In the genomic region with DNA sequence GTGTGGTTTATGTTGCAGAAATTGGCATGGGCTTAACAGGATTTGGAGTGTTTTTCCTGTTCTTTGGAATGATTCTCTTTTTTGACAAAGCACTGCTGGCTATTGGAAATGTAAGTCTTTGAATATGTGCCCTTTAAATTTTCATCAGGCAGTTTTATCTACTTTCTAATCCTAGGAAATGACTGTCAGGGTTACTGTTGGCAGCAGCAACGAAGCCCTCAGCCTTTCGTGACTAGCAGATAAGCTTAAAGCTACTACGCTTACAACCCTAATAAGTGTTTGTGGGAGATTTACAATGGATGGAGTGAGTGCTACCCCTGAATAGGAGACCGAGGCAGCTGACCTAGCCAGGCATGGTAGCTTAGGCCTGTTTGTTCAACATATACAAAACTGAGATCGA, we compare ENCODE assay signal across 21 mouse cellular contexts. TPM values are rescaled to one million over a fixed set of nuclear protein-coding genes. Genes with fewer than 3 reads are reported as not detected.
DNase-seq lines count a peak whose midpoint lies in the region; ATAC-seq and TF ChIP-seq lines count a peak whose summit lies in the region.
"Had no signal": no experiment of that assay in that cellular context is flagged by ENCODE, and none has a peak within 500 bp of the region (broad histone marks: within the 10 kb centered on the region; RNA-seq: fewer than 3 reads in every experiment).

No protein-coding gene starts in this region.

- ATAC-seq in heart, embryonic 13.5 days (ENCODE audit: extremely low read depth, insufficient number of reproducible peaks, low FRiP score, low TSS enrichment) = no peak
- peak; percentile 47 for ATAC-seq in megakaryocyte progenitor cell, adult 5-6 weeks (replicated peaks; ENCODE audit: poor library complexity)
- no peak for ATAC-seq in forebrain, embryonic 11.5 days (replicated peaks; ENCODE audit: low FRiP score)
- ATAC-seq: activated CD4-positive, CD25-positive, alpha-beta regulatory T cell, adult 4 months; forebrain, embryonic 14.5 days; forebrain, embryonic 16.5 days; Patski had no signal

- TF ChIP-seq POLR2A in MEL (IDR thresholded peaks at IDR 0.05; ENCODE audit: control insufficient read depth in 1 of 2, insufficient read depth in 1 of 2, low read depth in 1 of 2, low read length in 2 of 2, poor library complexity in 1 of 2) = no peak

- H3K79me2 ChIP-seq in MEL (ENCODE audit: control insufficient read depth, insufficient read depth, low read length, poor library complexity) = peaks cover 49% of the 10 kb centered on the region

- WGBS in heart, embryonic 13.5 days = 56% methylated on average over 5 of the region's 5 CpGs
- 90% methylated on average over 5 of the region's 5 CpGs for WGBS in forebrain, embryonic 11.5 days

- TF ChIP-seq EP300 in MEL (IDR thresholded peaks at IDR 0.05; ENCODE audit: low read depth in 1 of 2, low read length in 2 of 2) = peak; percentile 57 to 69

- H3K4me3 ChIP-seq in heart, embryonic 13.5 days = no peak overlapping the region
- H3K4me3 ChIP-seq in MEL (ENCODE audit: control insufficient read depth in 1 of 2, insufficient read depth in 1 of 2, low read depth in 2 of 2, low read length in 2 of 2) = no peak overlapping the region
- no peak overlapping the region for H3K4me3 ChIP-seq in forebrain, embryonic 11.5 days (ENCODE audit: low read depth, low read length)
- H3K4me3 ChIP-seq: embryonic facial prominence, embryonic 10.5 days; embryonic facial prominence, embryonic 12.5 days; forebrain, embryonic 12.5 days had no signal

- H3K27ac ChIP-seq in heart, embryonic 13.5 days (replicated peaks) = no peak overlapping the region
- no peak overlapping the region for H3K27ac ChIP-seq in MEL (ENCODE audit: control insufficient read depth, low read depth, low read length)
- H3K27ac ChIP-seq in forebrain, embryonic 11.5 days (ENCODE audit: low read depth, low read length) = no peak overlapping the region
- H3K27ac ChIP-seq: embryonic facial prominence, embryonic 10.5 days; embryonic facial prominence, embryonic 12.5 days; forebrain, embryonic 12.5 days had no signal

- H3K4me1 ChIP-seq in heart, embryonic 13.5 days = peaks cover 30% of the 10 kb centered on the region
- peaks cover 15 to 22% of the 10 kb centered on the region in 2 experiments for H3K4me1 ChIP-seq in MEL (ENCODE audit: control insufficient read depth in 1 of 2, insufficient read depth in 2 of 2, low read length in 2 of 2)
- H3K4me1 ChIP-seq in forebrain, embryonic 11.5 days (replicated peaks; ENCODE audit: control insufficient read depth, insufficient read depth, low read length) = no peaks in the 10 kb centered on the region

- H3K4me2 ChIP-seq in heart, embryonic 13.5 days = no peak overlapping the region
- H3K4me2 ChIP-seq in forebrain, embryonic 11.5 days (ENCODE audit: low read depth, low read length, severe bottlenecking) = no peak overlapping the region
- H3K4me2 ChIP-seq: embryonic facial prominence, embryonic 12.5 days; forebrain, embryonic 12.5 days had no signal

- TF ChIP-seq RAD21 in MEL (IDR thresholded peaks at IDR 0.05; ENCODE audit: low read depth, low read length) = no peak

- no peak for DNase-seq in heart, adult 11 months
- peak; percentile 47 for DNase-seq in MEL (ENCODE audit: low read depth, low spot score)
- no peak for DNase-seq in forebrain, embryonic 11.5 days (ENCODE audit: low spot score)
- DNase-seq in kidney, postnatal 25 days = no peak
- DNase-seq: adrenal gland, adult 8-10 months; adrenal gland, postnatal 14 days; adrenal gland, postnatal 36 days; cerebellum, adult 11-12 months; cerebellum, adult 2 months; cerebellum, adult 9-10 months; cerebellum, postnatal 10 days; cerebellum, postnatal 25 days had no signal

- H3K9ac ChIP-seq in heart, embryonic 13.5 days = 0 out of 2 replicates have a peak overlapping the region, but pooled peaks have one; percentile 10
- H3K9ac ChIP-seq in MEL (ENCODE audit: control insufficient read depth, low read depth, low read length, poor library complexity, severe bottlenecking) = no peak overlapping the region
- H3K9ac ChIP-seq in forebrain, embryonic 11.5 days (ENCODE audit: low read length) = no peak overlapping the region
- H3K9ac ChIP-seq: embryonic facial prominence, embryonic 12.5 days; forebrain, embryonic 12.5 days had no signal

- no peaks in the 10 kb centered on the region for H3K9me3 ChIP-seq in heart, embryonic 13.5 days
- H3K9me3 ChIP-seq in MEL (replicated peaks; ENCODE audit: insufficient read depth, low read length) = no peaks in the 10 kb centered on the region
- no peaks in the 10 kb centered on the region for H3K9me3 ChIP-seq in forebrain, embryonic 11.5 days (ENCODE audit: control insufficient read depth, low read length)
- H3K9me3 ChIP-seq: embryonic facial prominence, embryonic 10.5 days; embryonic facial prominence, embryonic 12.5 days; forebrain, embryonic 12.5 days had no signal

- no peak for TF ChIP-seq CTCF in MEL (IDR thresholded peaks at IDR 0.05 in 2 of 3, conservative IDR thresholded peaks at IDR 0.05 in 1 of 3; ENCODE audit: control insufficient read depth in 1 of 3, insufficient read depth in 1 of 3, low read depth in 2 of 3, low read length in 3 of 3, poor library complexity in 1 of 3, severe bottlenecking in 1 of 3)

- peaks cover 44% of the 10 kb centered on the region for H3K36me3 ChIP-seq in heart, embryonic 13.5 days
- H3K36me3 ChIP-seq in MEL (ENCODE audit: control insufficient read depth in 1 of 2, insufficient read depth in 2 of 2, low read length in 2 of 2) = peaks cover 13 to 29% of the 10 kb centered on the region in 2 experiments
- no peaks in the 10 kb centered on the region; the same call in 1 of the 2 replicates for H3K36me3 ChIP-seq in forebrain, embryonic 11.5 days (ENCODE audit: control insufficient read depth, insufficient read depth, low read length)

- no peaks in the 10 kb centered on the region for H3K27me3 ChIP-seq in heart, embryonic 13.5 days (replicated peaks)
- no peaks in the 10 kb centered on the region for H3K27me3 ChIP-seq in MEL (ENCODE audit: control insufficient read depth in 1 of 2, insufficient read depth in 2 of 2, low read length in 2 of 2)
- no peaks in the 10 kb centered on the region for H3K27me3 ChIP-seq in forebrain, embryonic 11.5 days (ENCODE audit: control insufficient read depth, insufficient read depth, low read length)
- H3K27me3 ChIP-seq: embryonic facial prominence, embryonic 12.5 days; forebrain, embryonic 12.5 days; Patski had no signal

TF ChIP-seq in MEL, 35 proteins besides CTCF, POLR2A, EP300 and RAD21 (continues in another document):
- TF ChIP-seq SIN3A (IDR thresholded peaks at IDR 0.05; ENCODE audit: low read length) (peak; percentile 87), JUND (IDR thresholded peaks at IDR 0.05; ENCODE audit: low read depth, low read length) (no peak), USF2 (IDR thresholded peaks at IDR 0.05; ENCODE audit: borderline replicate concordance in 1 of 2, insufficient read depth in 1 of 2, low read depth in 1 of 2, low read length in 2 of 2) (no peak), TAL1 (IDR thresholded peaks at IDR 0.05; ENCODE audit: low read length) (no peak), UBTF (IDR thresholded peaks at IDR 0.05; ENCODE audit: borderline replicate concordance, insufficient read depth, low read depth, low read length) (no peak), CHD2 (IDR thresholded peaks at IDR 0.05; ENCODE audit: low read length) (no peak), TBP (IDR thresholded peaks at IDR 0.05; ENCODE audit: low read depth, low read length) (no peak), NELFE (IDR thresholded peaks at IDR 0.05; ENCODE audit: low read depth, low read length) (no peak), GABPA (IDR thresholded peaks at IDR 0.05; ENCODE audit: low read depth, low read length) (no peak), BHLHE40 (IDR thresholded peaks at IDR 0.05; ENCODE audit: borderline replicate concordance, low read depth, low read length) (peak; percentile 43; the same call in 1 of the 2 replicates), MAX (IDR thresholded peaks at IDR 0.05; ENCODE audit: low read length) (no peak), MYC (IDR thresholded peaks at IDR 0.05; ENCODE audit: low read depth, low read length) (no peak)

RNA-seq across cellular contexts. Expression of a gene that starts 5.3 kb away (rescaled TPM):
- polyA plus RNA-seq in heart, embryonic 13.5 days (2015; fragmentation: Nextera tagmentation; extraction: Ambion mirVana) = 73.2 and 76.7 TPM in 2 replicates
- 50.9 and 54.7 TPM in 2 replicates for total RNA-seq in MEL (2012; rRNA removed)
- 10 to 100 TPM in 1 of 2 experiments, not detected in 1; 45.3 TPM for polyA plus RNA-seq in MEL (2012; ENCODE audit: insufficient read depth in 1 of 2, insufficient read length in 2 of 2, low read depth in 1 of 2, low replicate concordance in 2 of 2, missing spikeins in 1 of 2)
- 32.4 and 36.8 TPM in 2 replicates for total RNA-seq in megakaryocyte progenitor cell, adult 5-6 weeks (2015)
- total RNA-seq in megakaryocyte progenitor cell, adult 5-6 weeks (2017) = 33.1 and 40.1 TPM in 2 replicates
- 104 TPM in 2 replicates for polyA plus RNA-seq in forebrain, embryonic 11.5 days (2014; fragmentation: Nextera tagmentation; extraction: Ambion mirVana)

RNA-seq across cellular contexts. Expression of a gene that starts 5.4 kb away (rescaled TPM):
- 18.2 and 18.9 TPM in 2 replicates for polyA plus RNA-seq in heart, embryonic 13.5 days (2015; fragmentation: Nextera tagmentation; extraction: Ambion mirVana)
- 39.1 and 39.9 TPM in 2 replicates for total RNA-seq in MEL (2012; rRNA removed)
- 10 to 100 TPM in 1 of 2 experiments, not detected in 1; 48.4 TPM for polyA plus RNA-seq in MEL (2012; ENCODE audit: insufficient read depth in 1 of 2, insufficient read length in 2 of 2, low read depth in 1 of 2, low replicate concordance in 2 of 2, missing spikeins in 1 of 2)
- total RNA-seq in megakaryocyte progenitor cell, adult 5-6 weeks (2015) = 32.8 and 53.8 TPM in 2 replicates
- total RNA-seq in megakaryocyte progenitor cell, adult 5-6 weeks (2017) = 43.0 and 45.4 TPM in 2 replicates
- 44.7 and 48.3 TPM in 2 replicates for polyA plus RNA-seq in forebrain, embryonic 11.5 days (2014; fragmentation: Nextera tagmentation; extraction: Ambion mirVana)

RNA-seq across cellular contexts. Expression of a gene that starts 20.9 kb away (rescaled TPM):
- polyA plus RNA-seq in heart, embryonic 13.5 days (2015; fragmentation: Nextera tagmentation; extraction: Ambion mirVana) = 0.27 and 0.59 TPM in 2 replicates
- 0.23 and 0.69 TPM in 2 replicates for total RNA-seq in MEL (2012; rRNA removed)
- under 1 TPM in 1 of 2 experiments, not detected in 1; 0.67 TPM for polyA plus RNA-seq in MEL (2012; ENCODE audit: insufficient read depth in 1 of 2, insufficient read length in 2 of 2, low read depth in 1 of 2, low replicate concordance in 2 of 2, missing spikeins in 1 of 2)
- total RNA-seq in megakaryocyte progenitor cell, adult 5-6 weeks (2015) = not detected in 2 replicates
- not detected in 2 replicates for total RNA-seq in megakaryocyte progenitor cell, adult 5-6 weeks (2017)
- 0.87 and 1.3 TPM in 2 replicates for polyA plus RNA-seq in forebrain, embryonic 11.5 days (2014; fragmentation: Nextera tagmentation; extraction: Ambion mirVana)
- total RNA-seq: adrenal gland, postnatal 14 days had no signal

RNA-seq across cellular contexts. Expression of a gene that starts 46.9 kb away (rescaled TPM):
- 12.0 and 12.6 TPM in 2 replicates for polyA plus RNA-seq in heart, embryonic 13.5 days (2015; fragmentation: Nextera tagmentation; extraction: Ambion mirVana)
- total RNA-seq in MEL (2012; rRNA removed) = 6.7 and 7.5 TPM in 2 replicates
- polyA plus RNA-seq in MEL (2012; ENCODE audit: insufficient read depth in 1 of 2, insufficient read length in 2 of 2, low read depth in 1 of 2, low replicate concordance in 2 of 2, missing spikeins in 1 of 2) = 1 to 10 TPM in 1 of 2 experiments, not detected in 1; 6.5 TPM
- total RNA-seq in megakaryocyte progenitor cell, adult 5-6 weeks (2015) = 11.1 and 11.3 TPM in 2 replicates
- 11.9 and 16.1 TPM in 2 replicates for total RNA-seq in megakaryocyte progenitor cell, adult 5-6 weeks (2017)
- polyA plus RNA-seq in forebrain, embryonic 11.5 days (2014; fragmentation: Nextera tagmentation; extraction: Ambion mirVana) = 19.6 and 21.4 TPM in 2 replicates
